Mouse (Mus musculus) erythroblast, embryonic 14.5 days (primary cell): ENCODE measurements around the gene Gm3002.
"Not testable (repeated sequence)": the region's sequence is repeated elsewhere in the genome, so short reads cannot be mapped to it uniquely, and the experiment has no call there.

Source experiments
- GATA1 ChIP-seq: IDR thresholded peaks from 2 replicates; pipeline ENCODE4 v1.6.1; 2012; ENCODE audit warnings: low read length, inconsistent platforms, mixed read lengths
- TAL1 ChIP-seq: IDR thresholded peaks from 3 replicates; pipeline ENCODE4 v1.6.1; 2012; ENCODE audit warnings: low read length, inconsistent platforms, mixed read lengths

GRCm38 (mm10) chr14:3998094-3998493, 188.2 kb downstream of the Gm3002 start, which contains the start of gene Gm3099:
- not testable (repeated sequence) for TF ChIP-seq GATA1, TAL1
